Mouse (Mus musculus) brain, embryonic 14.5 days (tissue): ENCODE measurements around the gene Ccdc60.

ENCODE experiments used
- CTCF ChIP-seq: fragments of 200-500 bp; IDR thresholded peaks from 2 replicates; pipeline ENCODE4 v1.5.1; 2012; ENCODE audit warnings: inconsistent platforms, mild to moderate bottlenecking, moderate library complexity, borderline replicate concordance; ENCODE audit not compliant: insufficient read depth, insufficient read length; ENCODE audit errors: extremely low read depth
- POLR2A ChIP-seq: fragments of 200-500 bp; IDR thresholded peaks from 2 replicates; pipeline ENCODE4 v1.6.1; 2012; ENCODE audit warnings: mild to moderate bottlenecking, inconsistent platforms, borderline replicate concordance; ENCODE audit not compliant: poor library complexity, insufficient read depth, insufficient read length, severe bottlenecking; ENCODE audit errors: extremely low read depth

GRCm38 (mm10) chr5:116081616-116082015, 207.2 kb downstream of the Ccdc60 start:
- TF ChIP-seq POLR2A: no peak
- no peak for TF ChIP-seq CTCF
